Mouse (Mus musculus) testis, adult 2 months (tissue): ENCODE data around the gene 4930558C23Rik.
"Not testable (repeated sequence)": the region's sequence is repeated elsewhere in the genome, so short reads cannot be mapped to it uniquely, and the experiment has no call there.

Experiments used
- CTCF ChIP-seq: fragments of 200-500 bp; IDR thresholded peaks from 2 replicates; pipeline ENCODE4 v1.5.1; 2012; ENCODE audit warnings: low read depth, mild to moderate bottlenecking, inconsistent platforms, low read length, moderate library complexity; ENCODE audit not compliant: control insufficient read depth, insufficient read depth, insufficient replicate concordance
- POLR2A ChIP-seq: fragments of 200-500 bp; IDR thresholded peaks from 2 replicates; pipeline ENCODE4 v1.6.1; 2012; ENCODE audit warnings: low read depth, mild to moderate bottlenecking, inconsistent platforms, low read length, moderate library complexity; ENCODE audit not compliant: control insufficient read depth

- not testable (repeated sequence) for TF ChIP-seq CTCF, POLR2A
Measured at GRCm38 (mm10) chr3:95438636-95439035, 36.0 kb upstream of the 4930558C23Rik start.
